Mouse (Mus musculus): ENCODE measurements around the gene Esrrg.

GRCm38 (mm10) chr1:187725351-187725750 lies 116.8 kb downstream of the Esrrg start:
- TF ChIP-seq CTCF (IDR thresholded peaks at IDR 0.05) = no peak
- TF ChIP-seq POLR2A (IDR thresholded peaks at IDR 0.05; ENCODE audit: insufficient read depth, low read depth, low read length) = no peak
- no peak for TF ChIP-seq EP300 (IDR thresholded peaks at IDR 0.05; ENCODE audit: insufficient read depth, low read depth, low read length)
